Mouse (Mus musculus): ENCODE measurements around the gene Chd1. TPM values are rescaled to one million over a fixed set of nuclear protein-coding genes. Genes with fewer than 3 reads are reported as not detected.
A peak's percentile ranks its signal among the peaks of the same experiment; 100 is the strongest.

Chd1 gene
- polyA plus RNA-seq, 1 experiment from 2014 or later: 17.1 TPM

GRCm38 (mm10) chr17:15680661-15681060 lies 24.1 kb upstream of the Chd1 start:
- H3K36me3 ChIP-seq (ENCODE audit: insufficient read depth, low read length): no peaks in the 10 kb centered on the region
- H3K27ac ChIP-seq (ENCODE audit: low read length): no peak overlapping the region
- H3K4me3 ChIP-seq (ENCODE audit: low read depth, low read length): no peak overlapping the region
- no peaks in the 10 kb centered on the region for H3K9me3 ChIP-seq (ENCODE audit: low read length)
- no peak overlapping the region for H3K9ac ChIP-seq (replicated peaks; ENCODE audit: low read depth)
- H3K4me2 ChIP-seq (replicated peaks; ENCODE audit: low read depth, low read length): no peak overlapping the region
- ATAC-seq: no peak
- TF ChIP-seq EP300 (IDR thresholded peaks at IDR 0.05) (no peak), CTCF (IDR thresholded peaks at IDR 0.05) (no peak)
- WGBS: 91% methylated on average over 4 of the region's 4 CpGs
- DNase-seq (ENCODE audit: low spot score): no peak
- H3K4me1 ChIP-seq (ENCODE audit: insufficient read depth, low read depth, low read length): no peaks in the 10 kb centered on the region
- no peaks in the 10 kb centered on the region for H3K27me3 ChIP-seq (replicated peaks; ENCODE audit: insufficient read depth, low read length)

- Histone ChIP-seq H3K4me1 (ENCODE audit: insufficient read depth, low read depth, low read length) (no peaks in the 10 kb centered on the region), H3K9ac (replicated peaks; ENCODE audit: low read depth) (no peak overlapping the region), H3K36me3 (ENCODE audit: insufficient read depth, low read length) (no peaks in the 10 kb centered on the region), H3K9me3 (ENCODE audit: low read length) (no peaks in the 10 kb centered on the region), H3K27me3 (replicated peaks; ENCODE audit: insufficient read depth, low read length) (no peaks in the 10 kb centered on the region), H3K27ac (ENCODE audit: low read length) (no peak overlapping the region), H3K4me2 (replicated peaks; ENCODE audit: low read depth, low read length) (no peak overlapping the region), H3K4me3 (ENCODE audit: low read depth, low read length) (no peak overlapping the region)
- ATAC-seq (no peak), DNase-seq (ENCODE audit: low spot score) (no peak)
- WGBS: 90% methylated on average over 5 of the region's 5 CpGs
- TF ChIP-seq EP300 (IDR thresholded peaks at IDR 0.05): no peak
- no peak for TF ChIP-seq CTCF (IDR thresholded peaks at IDR 0.05)
Observed at GRCm38 (mm10) chr17:15686396-15686795, 18.4 kb upstream of the Chd1 start.

GRCm38 (mm10) chr17:15690304-15690703 lies 14.5 kb upstream of the Chd1 start:
- no peaks in the 10 kb centered on the region for H3K27me3 ChIP-seq (replicated peaks; ENCODE audit: insufficient read depth, low read length)
- DNase-seq (ENCODE audit: low spot score): no peak
- TF ChIP-seq CTCF (IDR thresholded peaks at IDR 0.05) (no peak), EP300 (IDR thresholded peaks at IDR 0.05) (no peak)
- no peak overlapping the region for H3K9ac ChIP-seq (replicated peaks; ENCODE audit: low read depth)
- H3K4me3 ChIP-seq (ENCODE audit: low read depth, low read length): no peak overlapping the region
- no peaks in the 10 kb centered on the region for H3K36me3 ChIP-seq (ENCODE audit: insufficient read depth, low read length)
- H3K9me3 ChIP-seq (ENCODE audit: low read length): no peaks in the 10 kb centered on the region
- WGBS: 62% methylated on average over 1 of the region's 1 CpGs
- no peak for ATAC-seq
- H3K4me1 ChIP-seq (ENCODE audit: insufficient read depth, low read depth, low read length): no peaks in the 10 kb centered on the region
- H3K27ac ChIP-seq (ENCODE audit: low read length): no peak overlapping the region
- H3K4me2 ChIP-seq (replicated peaks; ENCODE audit: low read depth, low read length): no peak overlapping the region

GRCm38 (mm10) chr17:15695566-15695965 lies 9.2 kb upstream of the Chd1 start:
- Histone ChIP-seq H3K9ac (replicated peaks; ENCODE audit: low read depth) (no peak overlapping the region), H3K4me1 (ENCODE audit: insufficient read depth, low read depth, low read length) (no peaks in the 10 kb centered on the region), H3K27ac (ENCODE audit: low read length) (no peak overlapping the region), H3K4me3 (ENCODE audit: low read depth, low read length) (no peak overlapping the region), H3K36me3 (ENCODE audit: insufficient read depth, low read length) (no peaks in the 10 kb centered on the region), H3K9me3 (ENCODE audit: low read length) (no peaks in the 10 kb centered on the region), H3K4me2 (replicated peaks; ENCODE audit: low read depth, low read length) (no peak overlapping the region), H3K27me3 (replicated peaks; ENCODE audit: insufficient read depth, low read length) (no peaks in the 10 kb centered on the region)
- 74% methylated on average over 2 of the region's 2 CpGs for WGBS
- TF ChIP-seq EP300 (IDR thresholded peaks at IDR 0.05) (no peak), CTCF (IDR thresholded peaks at IDR 0.05) (no peak)
- no peak for DNase-seq (ENCODE audit: low spot score)
- ATAC-seq: no peak

GRCm38 (mm10) chr17:15698956-15699355 lies 5.8 kb upstream of the Chd1 start:
- 70% methylated on average over 3 of the region's 3 CpGs for WGBS
- ATAC-seq (0 out of 2 replicates have a peak, but pooled peaks have one; percentile 26), DNase-seq (ENCODE audit: low spot score) (peak; percentile 51)
- Histone ChIP-seq H3K4me2 (replicated peaks; ENCODE audit: low read depth, low read length) (no peak overlapping the region), H3K4me1 (ENCODE audit: insufficient read depth, low read depth, low read length) (no peaks in the 10 kb centered on the region), H3K27me3 (replicated peaks; ENCODE audit: insufficient read depth, low read length) (no peaks in the 10 kb centered on the region), H3K9ac (replicated peaks; ENCODE audit: low read depth) (no peak overlapping the region), H3K9me3 (ENCODE audit: low read length) (no peaks in the 10 kb centered on the region), H3K36me3 (ENCODE audit: insufficient read depth, low read length) (no peaks in the 10 kb centered on the region), H3K27ac (ENCODE audit: low read length) (no peak overlapping the region), H3K4me3 (ENCODE audit: low read depth, low read length) (no peak overlapping the region)
- no peak for TF ChIP-seq CTCF (IDR thresholded peaks at IDR 0.05)
- TF ChIP-seq EP300 (IDR thresholded peaks at IDR 0.05): no peak

- H3K27ac ChIP-seq (ENCODE audit: low read length): no peak overlapping the region
- no peaks in the 10 kb centered on the region for H3K36me3 ChIP-seq (ENCODE audit: insufficient read depth, low read length)
- peak; percentile 58 for DNase-seq (ENCODE audit: low spot score)
- 78% methylated on average over 5 of the region's 5 CpGs for WGBS
- no peak overlapping the region for H3K9ac ChIP-seq (replicated peaks; ENCODE audit: low read depth)
- no peaks in the 10 kb centered on the region for H3K9me3 ChIP-seq (ENCODE audit: low read length)
- H3K27me3 ChIP-seq (replicated peaks; ENCODE audit: insufficient read depth, low read length): no peaks in the 10 kb centered on the region
- 0 out of 2 replicates have a peak, but pooled peaks cover 2% of the 10 kb centered on the region for H3K4me1 ChIP-seq (ENCODE audit: insufficient read depth, low read depth, low read length)
- H3K4me2 ChIP-seq (replicated peaks; ENCODE audit: low read depth, low read length): no peak overlapping the region
- TF ChIP-seq CTCF (IDR thresholded peaks at IDR 0.05) (no peak), EP300 (IDR thresholded peaks at IDR 0.05) (peak; percentile 65)
- ATAC-seq: no peak
- no peak overlapping the region for H3K4me3 ChIP-seq (ENCODE audit: low read depth, low read length)
Observed at GRCm38 (mm10) chr17:15701505-15701904, 3.3 kb upstream of the Chd1 start.

- WGBS: 4% methylated on average over 12 of the region's 12 CpGs
Observed at GRCm38 (mm10) chr17:15704158-15704474, 651 bp upstream of the Chd1 start.

More at GRCm38 (mm10) chr17:15704158-15704474, 651 bp upstream of the Chd1 start:
- DNase-seq (ENCODE audit: low spot score) (no peak), ATAC-seq (no peak)
- H3K9ac ChIP-seq (replicated peaks; ENCODE audit: low read depth): peak overlapping the region; percentile 85
- H3K27ac ChIP-seq (ENCODE audit: low read length): peak overlapping the region; percentile 98
- no peaks in the 10 kb centered on the region for H3K36me3 ChIP-seq (ENCODE audit: insufficient read depth, low read length)
- H3K27me3 ChIP-seq (replicated peaks; ENCODE audit: insufficient read depth, low read length): no peaks in the 10 kb centered on the region
- H3K4me1 ChIP-seq (ENCODE audit: insufficient read depth, low read depth, low read length): 0 out of 2 replicates have a peak, but pooled peaks cover 5% of the 10 kb centered on the region
- peak overlapping the region; percentile 89 for H3K4me2 ChIP-seq (replicated peaks; ENCODE audit: low read depth, low read length)
- peak overlapping the region; percentile 96 for H3K4me3 ChIP-seq (ENCODE audit: low read depth, low read length)
- TF ChIP-seq EP300 (IDR thresholded peaks at IDR 0.05) (no peak), CTCF (IDR thresholded peaks at IDR 0.05) (no peak; the same call in 1 of the 2 replicates)
- H3K9me3 ChIP-seq (ENCODE audit: low read length): no peaks in the 10 kb centered on the region

Measured in lung, postnatal 0 days (tissue).